Mouse (Mus musculus): ENCODE data around the gene Csrnp3.

DNA sequence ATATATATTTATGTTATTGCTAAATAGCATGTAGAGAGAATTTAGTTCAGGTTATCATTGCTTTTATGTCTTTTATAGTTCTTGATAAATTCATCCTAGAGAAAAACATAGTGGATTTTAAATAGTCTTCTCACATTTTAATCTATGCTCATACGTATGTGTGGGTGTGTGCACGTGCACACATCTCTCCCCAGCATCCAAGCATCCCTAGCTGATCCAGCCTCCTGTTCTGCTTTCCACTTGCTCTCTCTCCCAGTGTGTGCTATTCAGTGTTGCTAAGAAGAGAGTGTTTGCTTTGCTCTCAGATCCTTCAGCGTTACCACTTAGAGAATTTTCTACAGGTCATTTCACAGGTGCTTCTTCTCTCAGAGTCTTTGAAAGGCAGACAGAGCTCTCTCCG is 123.2 kb downstream of the Csrnp3 start:
- no peak for TF ChIP-seq POLR2AphosphoS5 (IDR thresholded peaks at IDR 0.05; ENCODE audit: insufficient replicate concordance, low read depth, low read length)
- TF ChIP-seq CTCF (IDR thresholded peaks at IDR 0.05; ENCODE audit: low read depth, low read length), result no peak

All from G1E (cell line).